Mouse (Mus musculus) cortical plate, adult 2 months (tissue): Measurements from ENCODE around the gene Meis1.

Experiments
- CTCF ChIP-seq: fragments of 200-500 bp; IDR thresholded peaks from 2 replicates; pipeline ENCODE4 v1.5.1; 2011; ENCODE audit warnings: mild to moderate bottlenecking, control low read depth, low read length; ENCODE audit not compliant: insufficient read depth; ENCODE audit errors: extremely low read depth
- POLR2A ChIP-seq: fragments of 200-500 bp; IDR thresholded peaks from 2 replicates; pipeline ENCODE4 v1.6.1; 2011; ENCODE audit warnings: mild to moderate bottlenecking, low read length, control low read depth; ENCODE audit not compliant: insufficient read depth; ENCODE audit errors: extremely low read depth

DNA sequence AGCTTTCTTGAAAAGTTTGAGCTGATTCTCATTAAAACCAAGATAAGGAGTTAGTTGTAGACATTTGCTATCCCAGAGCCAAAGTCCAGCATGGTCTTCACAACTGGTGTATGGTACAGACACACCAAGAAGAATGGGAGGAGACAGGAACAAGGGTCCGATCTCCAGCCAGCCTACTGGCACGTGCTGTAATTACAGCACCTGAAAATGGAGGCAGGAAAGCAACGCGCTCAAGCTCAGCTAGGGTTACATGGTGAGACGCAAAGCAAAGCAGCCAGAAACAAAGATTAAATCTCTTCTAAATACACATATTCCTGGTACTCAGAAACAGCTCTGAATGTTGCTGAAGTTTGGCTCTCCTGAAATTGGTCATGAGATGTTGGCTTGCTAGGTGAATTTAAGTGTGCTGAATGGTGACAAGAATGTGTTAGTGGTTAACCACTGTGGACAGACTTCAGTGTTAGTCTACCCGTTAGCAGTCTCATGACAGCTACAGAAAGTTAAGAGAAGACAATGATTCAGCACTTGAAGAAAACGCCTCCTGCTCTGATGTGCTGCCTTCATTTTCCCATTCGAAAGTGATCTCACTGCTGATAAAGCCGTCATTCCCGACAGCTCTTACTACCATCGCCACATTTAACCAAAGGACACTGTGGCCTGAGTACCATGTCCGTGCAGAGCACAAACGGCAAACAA lies 70.0 kb downstream of the Meis1 start:
- TF ChIP-seq CTCF: no peak
- no peak for TF ChIP-seq POLR2A
